Mouse (Mus musculus) liver, embryonic 16.5 days (tissue): Measurements from ENCODE around the gene Celf2. TPM values are rescaled to one million over a fixed set of nuclear protein-coding genes. Genes with fewer than 3 reads are reported as not detected.

Experiments used
- ATAC-seq: fragments of 200-750 bp; cut with Nextera tagmentation; 2 replicates; pipeline ENCODE4 v1.8.0; 2017; ENCODE audit warnings: low read depth, mild to moderate bottlenecking, moderate number of reproducible peaks, moderate library complexity
- H3K27ac ChIP-seq: fragments of 300-500 bp; sonication (generic); 2 replicates; pipeline ENCODE4 v1.5.1; 2014; ENCODE audit warnings: mild to moderate bottlenecking, low read length
- H3K27me3 ChIP-seq: fragments of 300-500 bp; sonication (generic); 2 replicates; pipeline ENCODE4 v1.6.1; 2014; ENCODE audit warnings: low read depth, low read length, mixed read lengths; ENCODE audit not compliant: control insufficient read depth, insufficient read depth
- H3K36me3 ChIP-seq: fragments of 300-500 bp; sonication (generic); 2 replicates; pipeline ENCODE4 v1.6.1; 2014; ENCODE audit warnings: mild to moderate bottlenecking; ENCODE audit not compliant: control insufficient read depth, insufficient read depth
- H3K4me1 ChIP-seq: fragments of 300-500 bp; sonication (generic); 2 replicates; pipeline ENCODE4 v1.6.1; 2014; ENCODE audit warnings: low read depth, low read length, mixed read lengths; ENCODE audit not compliant: control insufficient read depth
- H3K4me2 ChIP-seq: fragments of 300-500 bp; sonication (generic); 2 replicates; pipeline ENCODE4 v1.6.1; 2014; ENCODE audit warnings: low read depth, low read length, mixed read lengths
- H3K4me3 ChIP-seq: fragments of 300-500 bp; sonication (generic); 2 replicates; pipeline ENCODE4 v1.5.1; 2014; ENCODE audit warnings: low read depth, mild to moderate bottlenecking, low read length
- H3K9ac ChIP-seq: fragments of 300-500 bp; sonication (generic); 2 replicates; pipeline ENCODE4 v1.6.1; 2014; ENCODE audit warnings: low read depth, low read length
- H3K9me3 ChIP-seq: fragments of 300-500 bp; sonication (generic); replicated peaks from 2 replicates; pipeline ENCODE4 v1.6.1; 2016; ENCODE audit warnings: low read length; ENCODE audit not compliant: control insufficient read depth
- WGBS: fragments of 180-500 bp; shearing (Covaris S2); extraction: QIAGEN DNeasy Blood & Tissue Kit; methylation state at CpG from one replicate; pipeline ENCODE4 v1.1.7; 2014; ENCODE audit not compliant: insufficient replicate concordance; 5-methylcytosine and 5-hydroxymethylcytosine counted together
- polyA plus RNA-seq: library from polyadenylated mRNA; unstranded; fragments of >200 nt; fragmentation: Nextera tagmentation; extraction: Ambion mirVana; gene quantifications from 2 replicates; pipeline ENCODE4 v1.2.1, GENCODE M21; 2015

The Celf2 gene
- polyA plus RNA-seq, 1 experiment from 2014 or later: 10.0 TPM

DNA sequence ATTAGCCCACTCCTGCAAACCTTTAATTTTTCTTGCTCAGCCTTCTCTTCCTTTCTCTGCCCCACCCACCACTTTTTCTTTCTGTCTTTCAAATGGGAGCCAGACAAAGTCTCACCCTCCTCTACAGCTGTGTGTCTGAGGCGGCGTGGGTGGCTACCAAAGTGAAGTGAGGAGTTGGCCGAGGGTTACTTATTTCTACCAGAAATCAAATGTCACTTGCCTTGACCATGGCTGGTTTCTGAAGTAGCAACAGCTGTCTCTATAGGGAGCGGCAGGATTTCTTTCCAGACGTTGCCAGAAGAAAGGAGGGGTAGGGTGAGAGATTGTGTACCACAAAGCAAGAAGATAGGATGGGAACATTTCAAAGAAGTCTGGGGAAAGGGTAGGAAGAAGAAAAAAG is 632.8 kb downstream of the Celf2 start:
- H3K27me3 ChIP-seq: peaks cover 25% of the 10 kb centered on the region
- no peak overlapping the region for H3K4me2 ChIP-seq
- H3K27ac ChIP-seq: no peak overlapping the region
- no peaks in the 10 kb centered on the region for H3K9me3 ChIP-seq
- H3K4me3 ChIP-seq: no peak overlapping the region
- WGBS: 47% methylated on average over 5 of the region's 5 CpGs
- no peaks in the 10 kb centered on the region for H3K36me3 ChIP-seq
- H3K9ac ChIP-seq: no peak overlapping the region
- H3K4me1 ChIP-seq: peaks cover 1% of the 10 kb centered on the region; the same call in 1 of the 2 replicates
- no peak for ATAC-seq

GRCm38 (mm10) chr2:6875071-6875611 is 634.2 kb downstream of the Celf2 start:
- no peak for ATAC-seq
- H3K27ac ChIP-seq: no peak overlapping the region
- peaks cover 2% of the 10 kb centered on the region; the same call in 1 of the 2 replicates for H3K4me1 ChIP-seq
- WGBS: 53% methylated on average over 11 of the region's 11 CpGs
- H3K4me2 ChIP-seq: no peak overlapping the region
- no peaks in the 10 kb centered on the region for H3K9me3 ChIP-seq
- H3K4me3 ChIP-seq: no peak overlapping the region
- peaks cover 33% of the 10 kb centered on the region for H3K27me3 ChIP-seq
- H3K9ac ChIP-seq: no peak overlapping the region
- no peaks in the 10 kb centered on the region for H3K36me3 ChIP-seq

- Histone ChIP-seq H3K36me3 (no peaks in the 10 kb centered on the region), H3K9ac (no peak overlapping the region), H3K4me1 (peaks cover 2% of the 10 kb centered on the region; the same call in 1 of the 2 replicates), H3K27me3 (peaks cover 35% of the 10 kb centered on the region), H3K4me2 (no peak overlapping the region), H3K27ac (no peak overlapping the region), H3K4me3 (no peak overlapping the region), H3K9me3 (no peaks in the 10 kb centered on the region)
- ATAC-seq: no peak
- 46% methylated on average over 10 of the region's 10 CpGs for WGBS
Observed at GRCm38 (mm10) chr2:6874266-6874955, 635.0 kb downstream of the Celf2 start.

- peaks cover 2% of the 10 kb centered on the region; the same call in 1 of the 2 replicates for H3K4me1 ChIP-seq
- no peak for ATAC-seq
- no peaks in the 10 kb centered on the region for H3K9me3 ChIP-seq
- H3K4me2 ChIP-seq: no peak overlapping the region
- no peaks in the 10 kb centered on the region for H3K36me3 ChIP-seq
- peaks cover 35% of the 10 kb centered on the region for H3K27me3 ChIP-seq
- WGBS: 74% methylated on average over 1 of the region's 1 CpGs
- H3K27ac ChIP-seq: no peak overlapping the region
- H3K9ac ChIP-seq: no peak overlapping the region
- H3K4me3 ChIP-seq: no peak overlapping the region
Observed at GRCm38 (mm10) chr2:6873711-6874110, 635.7 kb downstream of the Celf2 start.

GRCm38 (mm10) chr2:6872894-6873255 is 636.5 kb downstream of the Celf2 start:
- Histone ChIP-seq H3K27ac (no peak overlapping the region), H3K9ac (peak overlapping the region; percentile 16; the same call in 1 of the 2 replicates), H3K36me3 (no peaks in the 10 kb centered on the region), H3K9me3 (no peaks in the 10 kb centered on the region), H3K4me1 (peaks cover 2% of the 10 kb centered on the region; the same call in 1 of the 2 replicates), H3K27me3 (peaks cover 35% of the 10 kb centered on the region), H3K4me3 (peak overlapping the region; percentile 64), H3K4me2 (peak overlapping the region; percentile 85)
- WGBS: 10% methylated on average over 10 of the region's 10 CpGs
- ATAC-seq: no peak

DNA sequence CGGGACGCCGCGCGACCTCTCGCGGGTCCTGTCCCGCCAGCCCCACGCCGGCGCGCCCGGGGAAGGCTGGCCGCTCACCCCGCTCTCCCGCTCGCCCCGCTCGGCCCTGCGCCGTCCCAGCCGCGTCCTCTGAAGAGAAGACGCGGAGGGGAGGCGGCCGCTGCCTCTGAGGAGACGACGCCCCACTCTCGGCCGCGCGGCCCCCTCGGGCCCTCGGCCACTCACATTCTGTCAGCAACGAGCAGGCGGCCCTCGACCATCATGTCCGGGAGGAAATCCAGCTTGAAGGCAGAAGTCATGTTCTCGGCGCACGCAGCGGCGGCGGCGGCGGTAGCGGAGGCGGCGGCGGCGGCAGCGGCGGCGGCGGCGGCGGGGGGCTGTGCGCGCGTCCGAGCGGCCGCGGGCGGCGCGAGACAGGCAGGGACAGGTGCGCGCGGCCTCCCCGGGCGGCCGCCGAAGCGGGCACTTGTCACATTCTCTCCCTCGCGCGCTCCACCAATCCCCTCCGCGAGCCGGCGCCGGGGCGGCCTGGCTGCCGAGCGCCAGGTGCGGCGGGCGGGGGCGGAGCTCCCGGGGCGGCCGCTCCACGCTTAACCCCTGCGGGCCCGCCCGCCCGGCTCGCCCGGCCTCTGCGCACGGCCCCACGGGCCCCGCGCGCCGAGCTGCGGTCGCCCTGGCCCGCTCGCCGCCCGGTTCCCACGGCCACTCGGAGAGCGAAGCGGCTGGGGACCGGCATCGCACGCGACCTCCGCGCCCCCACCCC is 637.1 kb downstream of the Celf2 start:
- ATAC-seq: peak; percentile 86
- no peaks in the 10 kb centered on the region for H3K9me3 ChIP-seq
- H3K27ac ChIP-seq: no peak overlapping the region
- peaks cover 35% of the 10 kb centered on the region for H3K27me3 ChIP-seq
- peak overlapping the region; percentile 64 for H3K4me3 ChIP-seq
- H3K9ac ChIP-seq: peak overlapping the region; percentile 37; the same call in 1 of the 2 replicates
- peak overlapping the region; percentile 85 for H3K4me2 ChIP-seq
- under 1% methylated on average over 62 of the region's 124 CpGs for WGBS
- no peaks in the 10 kb centered on the region for H3K36me3 ChIP-seq
- peaks cover 2% of the 10 kb centered on the region; the same call in 1 of the 2 replicates for H3K4me1 ChIP-seq

- Histone ChIP-seq H3K27ac (no peak overlapping the region), H3K36me3 (no peaks in the 10 kb centered on the region), H3K9me3 (no peaks in the 10 kb centered on the region), H3K9ac (peak overlapping the region; percentile 37; the same call in 1 of the 2 replicates), H3K4me1 (peaks cover 2% of the 10 kb centered on the region; the same call in 1 of the 2 replicates), H3K27me3 (peaks cover 35% of the 10 kb centered on the region), H3K4me3 (peak overlapping the region; percentile 64), H3K4me2 (peak overlapping the region; percentile 85)
- no peak for ATAC-seq
- WGBS: 5% methylated on average over 32 of the region's 40 CpGs
Observed at GRCm38 (mm10) chr2:6871281-6872130, 637.9 kb downstream of the Celf2 start.

DNA sequence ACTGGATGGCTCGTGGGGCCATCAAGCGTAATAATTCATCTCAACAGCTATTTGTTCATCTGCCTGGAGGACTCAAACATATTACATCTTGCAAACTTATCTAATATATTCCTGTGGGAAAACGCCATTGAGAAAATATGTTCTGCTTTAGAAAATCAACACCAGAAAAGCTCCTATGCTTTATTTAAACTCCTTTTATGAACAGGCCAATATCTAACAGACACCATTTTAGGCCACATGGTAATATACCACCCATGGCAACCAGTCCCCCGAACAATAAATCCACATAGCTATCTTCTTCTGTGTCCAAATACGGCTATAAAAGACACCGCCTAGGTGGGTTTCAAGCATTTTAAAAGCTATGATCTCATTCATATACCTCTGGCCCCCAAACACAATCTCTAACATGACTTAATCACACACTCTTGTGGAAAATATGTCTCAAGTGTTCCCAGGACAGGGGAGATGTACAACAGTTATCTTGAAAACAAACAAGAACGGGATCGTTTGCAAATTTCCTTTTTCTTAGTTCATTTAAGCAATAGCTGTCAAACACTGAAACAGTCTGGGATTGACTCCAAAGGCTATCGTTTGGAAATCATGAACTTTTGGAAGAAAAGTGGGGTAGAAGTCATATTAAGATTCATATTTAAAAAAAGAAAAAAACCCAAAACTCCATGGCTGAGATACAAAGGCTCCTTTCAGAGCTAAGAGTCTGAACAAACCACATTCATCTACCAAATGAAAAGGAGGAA is 639.2 kb downstream of the Celf2 start:
- H3K4me3 ChIP-seq: no peak overlapping the region
- no peak for ATAC-seq
- peaks cover 2% of the 10 kb centered on the region; the same call in 1 of the 2 replicates for H3K4me1 ChIP-seq
- 58% methylated on average over 9 of the region's 9 CpGs for WGBS
- H3K27ac ChIP-seq: no peak overlapping the region
- peaks cover 35% of the 10 kb centered on the region for H3K27me3 ChIP-seq
- H3K9ac ChIP-seq: no peak overlapping the region
- H3K36me3 ChIP-seq: no peaks in the 10 kb centered on the region
- no peaks in the 10 kb centered on the region for H3K9me3 ChIP-seq
- no peak overlapping the region for H3K4me2 ChIP-seq
